Mouse (Mus musculus) midbrain, embryonic 14.5 days (tissue): ENCODE results near the gene Zfp367. TPM values are rescaled to one million over a fixed set of nuclear protein-coding genes. Genes with fewer than 3 reads are reported as not detected.

ENCODE experiments used
- polyA plus RNA-seq: library from polyadenylated mRNA; unstranded; fragments of >200 nt; fragmentation: Nextera tagmentation; extraction: Ambion mirVana; gene quantifications from 2 replicates; pipeline ENCODE4 v1.2.1, GENCODE M21; 2014

The Zfp367 gene
- polyA plus RNA-seq, 1 experiment from 2014 or later = 7.2 TPM

Other genes with a start within 250 kb of the Zfp367 start
- gene Hsd17b3, start 64.0 kb downstream of the Zfp367 start, polyA plus RNA-seq = not detected in 2 replicates
- gene Slc35d2, start 23.8 kb downstream of the Zfp367 start, polyA plus RNA-seq = 1.4 and 1.8 TPM in 2 replicates
- 34.7 and 36.5 TPM in 2 replicates for gene Habp4, start 8.6 kb upstream of the Zfp367 start, polyA plus RNA-seq
- 1.9 and 3.7 TPM in 2 replicates for gene Cdc14b, start 122.1 kb upstream of the Zfp367 start, polyA plus RNA-seq
- gene Aaed1, start 159.5 kb upstream of the Zfp367 start, polyA plus RNA-seq = 9.1 and 11.1 TPM in 2 replicates
- gene Ctsl, start 217.7 kb upstream of the Zfp367 start, polyA plus RNA-seq = 117 and 130 TPM in 2 replicates